Mouse (Mus musculus) bone marrow, adult 2 months (tissue): ENCODE measurements around the gene Gm14410. TPM values are rescaled to one million over a fixed set of nuclear protein-coding genes. Genes with fewer than 3 reads are reported as not detected.
"Not testable (repeated sequence)": the region's sequence is repeated elsewhere in the genome, so short reads cannot be mapped to it uniquely, and the experiment has no call there.

ENCODE experiments used
- H3K27ac ChIP-seq: fragments of 200-500 bp; 2 replicates; pipeline ENCODE4 v1.5.1; 2012; ENCODE audit warnings: low read depth, mild to moderate bottlenecking, control low read depth, inconsistent platforms, low read length; ENCODE audit not compliant: control insufficient read depth, poor library complexity, insufficient read depth
- H3K4me1 ChIP-seq: fragments of 200-500 bp; 2 replicates; pipeline ENCODE4 v1.6.1; 2011; ENCODE audit warnings: low read length; ENCODE audit not compliant: control insufficient read depth, insufficient read depth
- H3K4me3 ChIP-seq: fragments of 200-500 bp; replicated peaks from 2 replicates; pipeline ENCODE3; 2011; ENCODE audit warnings: mild to moderate bottlenecking, low read depth, low read length, control low read depth; ENCODE audit not compliant: control insufficient read depth
- WGBS: fragments of 180-500 bp; shearing (Covaris S2); methylation state at CpG from one replicate; pipeline ENCODE4 v1.1.7; 2018; 5-methylcytosine and 5-hydroxymethylcytosine counted together
- polyA plus RNA-seq: library from polyadenylated mRNA; stranded (reverse); fragments of >200 nt; gene quantifications from 2 replicates; pipeline ENCODE4 v1.2.4, GENCODE M21; 2011; ENCODE audit warnings: low replicate concordance; ENCODE audit not compliant: missing spikeins, insufficient read depth, insufficient read length

Gene Gm14410
- polyA plus RNA-seq: 1.9 and 4.1 TPM in 2 replicates

DNA sequence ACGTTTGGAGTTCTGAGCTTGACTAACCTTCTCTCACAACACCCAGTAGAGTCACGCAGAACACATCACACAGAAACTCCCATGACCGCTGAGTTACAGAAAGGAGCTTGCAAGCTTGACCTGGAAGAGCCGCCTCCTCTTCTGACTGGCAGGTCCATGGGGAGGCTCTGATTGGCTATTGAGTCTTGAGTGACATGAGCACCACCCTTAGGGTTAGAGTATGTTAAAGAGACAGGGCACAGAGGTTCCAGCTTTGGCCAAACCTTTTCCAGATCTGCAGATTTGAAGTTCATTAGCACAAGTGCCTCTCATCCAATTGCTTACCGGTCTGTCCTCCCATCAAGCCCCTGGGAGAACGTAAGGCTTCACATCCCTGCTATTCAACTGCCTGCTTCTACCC lies at the start of gene Gm14410:
TSS of gene Gm14410 (minus strand) at position 81 of the 400 bp plus-strand sequence.
- 2% methylated on average over 6 of the region's 6 CpGs for WGBS
- not testable (repeated sequence) for H3K4me3 ChIP-seq, H3K4me1 ChIP-seq, H3K27ac ChIP-seq

DNA sequence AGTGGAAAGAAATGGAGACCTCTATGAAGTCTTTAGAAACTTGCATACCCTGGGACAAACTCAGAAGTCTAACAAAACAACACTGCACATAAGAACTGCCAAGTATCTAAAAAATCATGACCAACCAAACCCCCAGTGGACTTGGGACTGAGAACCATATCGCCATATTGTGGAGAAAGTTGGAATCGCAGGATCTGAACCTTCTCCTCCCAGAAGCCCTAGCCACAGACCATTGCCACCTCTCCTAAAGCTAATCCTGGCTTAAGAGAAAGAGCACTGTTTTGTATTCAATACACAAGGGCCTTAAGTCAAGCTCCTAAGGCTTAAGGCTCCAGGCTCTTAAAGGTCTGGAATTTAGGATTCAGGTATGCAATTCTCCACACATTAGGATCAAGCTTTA lies 41.2 kb upstream of the Gm14410 start:
- not testable (repeated sequence) for H3K4me1 ChIP-seq, H3K4me3 ChIP-seq, H3K27ac ChIP-seq
- 74% methylated on average over 2 of the region's 2 CpGs for WGBS

DNA sequence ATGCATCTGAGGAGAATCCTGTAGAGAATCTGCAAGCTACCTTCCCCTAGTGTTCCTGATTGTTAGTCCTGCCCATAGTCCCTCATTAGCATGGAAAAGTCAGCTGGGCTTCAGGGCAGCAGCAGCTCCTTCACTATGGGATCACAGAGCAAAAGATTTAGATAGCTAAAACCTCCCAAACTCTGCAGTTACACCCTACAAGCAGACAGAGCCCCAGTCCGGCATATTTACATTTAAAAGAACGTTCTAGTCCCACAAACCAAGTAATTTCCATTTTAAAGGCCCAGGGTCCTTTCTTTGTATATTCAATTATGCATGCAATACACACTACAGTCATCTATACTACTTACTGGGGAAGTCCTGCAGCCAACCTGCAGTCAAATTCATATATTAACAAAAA lies 24.2 kb upstream of the Gm14410 start:
- H3K27ac ChIP-seq, H3K4me3 ChIP-seq, H3K4me1 ChIP-seq: not testable (repeated sequence)
- WGBS: 48% methylated on average over 2 of the region's 2 CpGs

DNA sequence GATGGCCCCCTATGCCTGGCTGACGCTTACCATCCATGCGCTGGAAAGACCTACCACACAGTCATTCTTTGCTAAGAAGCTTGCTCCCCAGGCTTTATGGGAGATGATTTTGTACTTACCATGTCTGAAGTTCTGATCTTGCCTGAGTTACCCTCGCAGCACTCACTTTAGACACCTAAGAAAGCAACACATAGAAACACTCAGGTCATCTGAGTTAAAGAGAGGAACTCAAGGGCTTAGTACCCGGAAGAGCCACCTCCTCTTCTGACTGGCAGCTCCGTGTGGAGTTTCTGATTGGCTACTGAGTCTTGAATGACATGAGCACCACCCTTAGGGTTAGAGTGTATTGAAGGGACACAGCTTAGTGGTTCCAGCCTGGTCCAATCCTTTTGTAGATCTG lies 33.5 kb downstream of the Gm14410 start:
- not testable (repeated sequence) for H3K27ac ChIP-seq
- WGBS: 84% methylated on average over 5 of the region's 5 CpGs

More for the DNA sequence above, 33.5 kb downstream of the Gm14410 start:
- H3K4me3 ChIP-seq, H3K4me1 ChIP-seq: not testable (repeated sequence)

Other genes starting within 250 kb of the Gm14410 start
- 5.0 TPM in 1 of 2 replicates, not detected in the other for gene Gm14419, start 205.5 kb downstream of the Gm14410 start, polyA plus RNA-seq
- gene Gm14401, start 132.1 kb downstream of the Gm14410 start, polyA plus RNA-seq: not detected in 2 replicates
- not detected in 2 replicates for gene Gm14409, start 60.6 kb upstream of the Gm14410 start, polyA plus RNA-seq
- not detected in 2 replicates for gene Gm14412, start 117.9 kb upstream of the Gm14410 start, polyA plus RNA-seq
- 5.1 and 5.8 TPM in 2 replicates for gene Gm14418, start 191.9 kb upstream of the Gm14410 start, polyA plus RNA-seq